Mouse (Mus musculus) layer of hippocampus, adult 2 months (tissue): ENCODE data around the gene Frmd4a. TPM values are rescaled to one million over a fixed set of nuclear protein-coding genes. Genes with fewer than 3 reads are reported as not detected.

Source experiments
- DNase-seq, 2 experiments: peaks; one replicate each; pipeline ENCODE4 v3.0.0; 2022; ENCODE audit warnings: low spot score in 2 of 2
- H3K27ac ChIP-seq: fragments of 200-600 bp; 2 replicates; pipeline ENCODE4 v1.8.1; 2022
- H3K4me3 ChIP-seq: fragments of 200-600 bp; 2 replicates; pipeline ENCODE4 v1.8.1; 2022; ENCODE audit warnings: mild to moderate bottlenecking
- CTCF ChIP-seq: fragments of 200-600 bp; conservative IDR thresholded peaks from 2 replicates; pipeline ENCODE4 v1.8.1; 2022; ENCODE audit warnings: antibody characterized with exemption, mild to moderate bottlenecking, moderate library complexity
- total RNA-seq, 2 experiments: library from RNA; stranded (reverse); gene quantifications; 2 replicates each; pipeline ENCODE4 v1.2.3; 2021

Gene Frmd4a
- total RNA-seq, 2 experiments from 2014 or later = 69.1 to 82.3 TPM

DNA sequence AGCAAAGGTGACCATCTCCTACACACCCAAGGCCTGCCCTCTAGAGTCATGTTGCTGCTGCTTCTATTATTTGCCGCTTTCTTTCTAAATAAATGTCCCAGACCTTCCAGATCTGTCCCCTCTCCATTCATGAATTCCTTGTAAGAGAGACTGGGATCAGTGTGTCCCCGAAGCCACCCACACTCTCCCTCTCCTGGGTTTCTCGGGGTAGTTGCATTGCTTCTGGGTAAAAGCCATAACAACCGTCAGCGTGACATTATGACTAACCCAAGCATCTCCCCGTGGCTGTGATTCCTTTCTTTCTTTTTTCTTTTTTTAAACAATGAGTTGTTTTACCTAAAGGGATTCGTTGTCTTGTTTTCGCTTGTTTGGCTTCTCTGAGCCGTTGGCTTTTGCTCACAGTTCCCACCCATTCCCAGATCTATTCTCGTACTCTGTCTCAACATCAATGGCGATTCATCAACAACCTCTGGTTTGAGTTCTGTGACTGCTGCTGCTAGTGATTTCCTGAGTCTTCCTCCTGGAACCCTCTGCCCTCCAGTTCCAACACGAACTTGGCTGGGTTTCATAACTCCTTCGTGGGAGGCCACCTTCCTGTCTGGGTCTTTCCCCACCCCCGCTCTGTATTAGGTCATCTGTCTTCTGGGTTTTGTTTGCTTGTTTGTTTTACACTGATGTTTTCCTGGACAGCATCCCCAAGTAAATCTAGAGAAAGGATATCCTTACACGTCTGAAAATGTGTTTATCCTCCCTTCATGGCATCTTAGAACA is 483.9 kb downstream of the Frmd4a start:
- no peak overlapping the region for H3K27ac ChIP-seq
- no peak for DNase-seq
- TF ChIP-seq CTCF = no peak
- H3K4me3 ChIP-seq = no peak overlapping the region

DNA sequence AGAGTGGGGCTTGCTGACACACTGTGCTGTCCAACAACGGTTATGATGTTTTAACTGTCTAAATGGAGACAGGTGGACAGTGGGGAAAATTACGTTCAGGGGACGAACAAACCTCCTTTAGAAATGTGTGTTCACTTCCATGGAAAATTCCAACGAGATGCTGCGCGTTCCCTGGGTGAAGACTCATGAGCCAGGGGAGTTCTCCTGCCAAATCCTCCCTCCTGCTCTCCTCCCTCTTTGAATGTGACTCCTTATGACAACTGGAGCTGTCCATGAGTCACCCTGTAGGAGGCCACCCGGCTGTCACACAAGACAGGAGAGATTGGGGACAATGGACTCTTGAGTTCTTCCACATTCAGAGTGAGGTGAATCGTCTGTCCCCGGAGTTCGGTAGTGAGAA is 486.9 kb downstream of the Frmd4a start:
- Histone ChIP-seq H3K27ac (peak overlapping the region; percentile 72), H3K4me3 (no peak overlapping the region)
- DNase-seq = no peak
- no peak for TF ChIP-seq CTCF

DNA sequence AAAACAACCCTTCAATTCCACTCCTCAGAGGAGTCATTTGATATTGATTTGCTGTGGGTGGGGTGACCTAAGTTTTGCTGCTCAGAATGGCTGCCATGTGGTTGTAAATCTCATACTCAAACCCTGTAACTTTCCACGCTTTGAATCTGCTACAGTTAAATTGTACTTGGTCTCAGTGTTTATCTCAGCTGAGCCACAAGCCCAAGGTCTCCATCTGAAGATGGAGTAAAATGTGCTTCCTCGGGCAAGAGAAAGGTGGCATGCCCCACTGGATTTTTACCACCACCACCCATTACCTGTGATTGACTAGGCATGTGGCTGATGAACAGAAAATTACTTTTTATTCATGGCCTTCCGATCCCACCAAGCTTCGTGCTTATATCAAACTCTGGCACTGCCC is 488.2 kb downstream of the Frmd4a start:
- no peak for TF ChIP-seq CTCF
- Histone ChIP-seq H3K27ac (no peak overlapping the region), H3K4me3 (no peak overlapping the region)
- no peak for DNase-seq

DNA sequence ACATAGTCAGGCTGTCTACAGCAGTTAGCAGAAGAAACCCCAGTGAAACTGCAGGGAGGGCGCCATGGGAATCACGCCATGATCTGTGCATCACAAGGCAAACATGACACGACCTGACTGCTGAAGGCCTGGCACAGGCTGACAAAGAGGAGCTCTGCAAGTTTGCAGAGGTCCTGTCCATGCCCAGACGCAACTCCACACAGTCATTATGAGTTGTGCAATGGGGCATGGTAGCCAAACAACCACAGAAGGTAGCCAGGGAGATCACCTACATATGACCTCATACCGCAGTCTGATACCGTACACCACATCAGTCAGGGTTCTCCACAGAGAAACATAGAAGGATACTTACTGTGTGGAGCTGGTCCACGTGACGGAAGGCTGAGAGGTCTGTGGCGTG is 489.1 kb downstream of the Frmd4a start:
- no peak for TF ChIP-seq CTCF
- Histone ChIP-seq H3K27ac (no peak overlapping the region), H3K4me3 (no peak overlapping the region)
- DNase-seq = no peak

DNA sequence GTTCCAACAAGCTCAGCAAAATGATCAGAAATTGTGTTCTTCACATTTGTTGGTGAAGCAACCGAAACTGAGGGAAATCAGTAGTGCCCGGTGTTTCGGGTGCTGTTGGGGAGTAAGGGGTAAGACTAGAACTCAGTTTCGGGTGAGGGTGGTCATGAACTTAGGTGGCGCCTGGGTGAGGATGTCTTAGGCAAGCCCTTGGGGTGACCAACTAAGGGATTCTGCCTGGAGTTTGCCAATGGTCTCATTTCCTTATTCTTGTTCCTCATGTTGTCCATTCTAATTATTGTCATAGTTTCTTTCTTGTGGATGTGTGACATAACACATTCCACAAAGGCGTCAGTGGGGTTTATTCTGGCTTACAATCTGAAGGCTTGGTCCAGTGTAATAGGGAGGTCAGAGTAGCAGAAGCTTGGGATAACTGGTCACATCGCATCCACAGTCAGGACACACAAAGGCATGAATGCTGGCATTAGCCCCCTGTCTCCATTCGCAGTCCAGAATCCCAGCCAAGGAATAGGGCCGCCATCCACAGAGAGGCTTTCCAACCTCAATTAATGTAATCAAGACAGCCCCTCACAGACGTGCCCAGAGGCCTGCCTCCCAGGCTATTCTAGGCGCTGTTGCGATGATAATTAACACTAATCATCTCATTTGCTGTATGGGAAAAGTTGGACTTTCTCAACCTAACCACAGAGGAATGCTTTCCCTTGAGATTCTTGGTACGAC is 490.5 kb downstream of the Frmd4a start:
- TF ChIP-seq CTCF = no peak
- DNase-seq = no peak
- Histone ChIP-seq H3K27ac (0 out of 2 replicates have a peak overlapping the region, but pooled peaks have one; percentile 7), H3K4me3 (no peak overlapping the region)

DNA sequence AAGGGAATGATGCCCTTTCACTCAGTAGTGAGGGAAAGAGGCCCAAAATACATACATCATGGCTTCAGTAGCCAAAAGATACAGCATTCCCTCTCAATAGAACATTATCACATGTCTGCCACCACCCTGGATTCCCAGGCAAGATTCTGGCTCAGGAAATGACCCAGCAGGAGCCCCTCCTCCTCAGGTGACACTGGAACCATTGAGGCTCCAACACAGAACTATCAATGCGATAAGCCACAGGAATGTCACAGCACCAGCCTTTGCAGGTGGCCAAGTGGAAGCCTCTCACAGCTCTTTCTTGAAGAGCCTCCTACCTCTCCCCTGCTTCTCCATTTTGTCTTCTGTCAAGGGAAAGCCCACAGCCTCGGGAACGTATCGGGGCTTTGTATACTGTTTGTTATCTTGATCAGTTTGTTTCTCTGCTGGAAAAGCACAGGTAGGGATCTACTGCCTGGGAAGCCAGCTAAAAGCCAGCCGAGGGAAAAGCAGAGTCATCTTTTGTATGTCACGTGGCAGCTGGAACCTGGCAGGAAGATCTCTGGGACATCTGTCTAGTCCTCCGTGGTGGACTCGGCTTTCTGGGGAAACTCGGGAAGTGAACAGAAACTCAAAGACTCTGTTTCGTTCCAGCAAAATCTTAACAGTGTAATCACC is 491.6 kb downstream of the Frmd4a start:
- Histone ChIP-seq H3K4me3 (no peak overlapping the region), H3K27ac (peak overlapping the region; percentile 52)
- DNase-seq = no peak
- TF ChIP-seq CTCF = no peak

DNA sequence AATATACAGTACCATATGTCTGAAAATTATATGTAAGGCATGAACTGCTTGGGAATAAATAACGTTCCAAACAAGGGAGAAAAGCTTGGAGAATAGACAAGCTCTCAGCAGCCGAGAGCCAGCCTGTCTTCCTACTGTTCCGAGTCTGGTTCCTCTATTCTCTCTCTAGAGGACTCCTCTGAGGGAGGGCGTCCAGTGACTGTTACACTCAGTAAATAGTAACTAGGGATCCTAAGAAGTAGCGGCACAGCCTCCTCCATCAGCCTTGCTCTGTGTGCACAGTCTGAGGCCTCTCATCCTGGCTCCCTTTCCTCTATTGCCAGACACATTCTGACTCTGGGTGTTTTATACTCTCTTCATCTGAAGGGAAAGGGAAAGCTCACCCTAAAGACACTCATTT is 492.2 kb downstream of the Frmd4a start:
- no peak for DNase-seq
- Histone ChIP-seq H3K4me3 (no peak overlapping the region), H3K27ac (peak overlapping the region; percentile 52)
- no peak for TF ChIP-seq CTCF

DNA sequence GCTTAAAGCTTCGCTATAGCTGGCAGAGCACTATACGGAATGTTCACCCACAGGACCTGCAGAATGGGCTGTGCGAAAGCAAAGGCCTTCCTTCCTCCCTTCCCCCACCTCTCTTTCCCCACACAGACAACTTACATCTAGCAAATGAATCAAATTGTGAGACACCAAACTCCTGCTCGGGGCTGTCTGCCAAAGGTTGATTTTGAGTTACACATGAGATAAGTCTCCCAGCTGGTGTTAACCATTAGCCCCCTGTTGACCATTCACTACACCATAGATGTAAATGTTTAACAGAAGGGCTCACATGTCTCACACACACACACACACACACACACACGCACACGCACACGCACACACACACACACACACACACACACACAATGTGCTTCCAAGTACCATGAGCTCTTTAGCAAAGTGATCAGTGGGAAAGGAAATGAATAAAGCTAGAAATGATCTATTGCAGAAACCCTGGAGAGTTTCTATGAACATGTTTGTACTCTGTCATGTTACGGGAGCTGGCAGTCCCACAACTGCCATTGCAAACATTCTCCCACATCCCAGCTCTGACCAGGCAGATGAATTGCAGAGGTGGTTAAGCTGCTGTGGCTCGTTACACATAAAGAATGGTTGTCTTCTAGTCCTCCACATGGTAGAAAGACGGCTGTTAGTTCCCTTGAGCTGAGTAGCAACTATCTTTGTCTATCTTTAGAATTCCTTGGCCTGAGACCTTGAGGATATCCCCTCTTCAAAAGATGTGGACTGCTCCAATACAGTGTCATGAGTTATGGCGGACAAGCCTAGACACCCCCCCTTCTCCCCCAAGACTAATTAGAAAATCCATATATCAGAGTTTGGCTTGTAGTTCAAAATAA is 492.9 kb downstream of the Frmd4a start:
- Histone ChIP-seq H3K27ac (peak overlapping the region; percentile 52; the same call in 1 of the 2 replicates), H3K4me3 (no peak overlapping the region)
- TF ChIP-seq CTCF = no peak

DNA sequence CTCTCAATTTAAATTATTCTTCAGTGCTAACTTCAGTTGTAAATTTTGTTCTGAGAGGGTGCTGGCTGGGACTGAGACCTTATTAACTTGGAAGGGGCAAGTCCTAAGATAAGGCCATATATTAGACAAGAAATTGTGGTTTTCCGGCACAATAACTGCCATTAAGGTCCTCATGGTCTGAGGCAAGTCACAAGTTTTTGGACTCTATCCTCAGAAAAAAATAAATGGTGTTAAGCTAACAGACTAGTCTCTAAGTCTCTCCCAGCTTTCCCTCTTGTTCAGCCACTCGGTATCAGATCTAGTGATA is 493.5 kb downstream of the Frmd4a start:
- no peak for TF ChIP-seq CTCF

More for the DNA sequence above, 492.9 kb downstream of the Frmd4a start:
- no peak for DNase-seq

DNA sequence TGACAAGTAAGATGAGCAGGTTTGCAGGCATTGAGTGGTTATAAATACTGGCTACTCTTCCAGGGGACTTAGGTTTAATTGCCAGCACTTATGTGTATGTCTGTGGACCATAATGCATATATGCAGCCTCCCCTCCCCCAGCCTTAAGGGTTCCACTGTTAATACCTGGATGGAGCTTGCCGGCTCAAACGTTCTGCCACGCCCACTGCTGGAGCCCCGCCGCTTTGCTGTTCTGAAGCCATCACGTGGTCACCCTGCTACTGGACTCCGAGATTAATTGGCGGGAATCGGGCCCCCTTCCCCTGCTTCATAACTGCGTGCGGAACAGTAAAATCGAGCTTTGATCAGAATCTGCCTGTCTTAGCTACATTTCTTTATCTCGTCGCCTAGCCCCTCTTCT is 495.1 kb downstream of the Frmd4a start:
- no peak for DNase-seq
- Histone ChIP-seq H3K27ac (no peak overlapping the region), H3K4me3 (no peak overlapping the region)
- no peak for TF ChIP-seq CTCF

More for the DNA sequence above, 493.5 kb downstream of the Frmd4a start:
- DNase-seq = no peak
- H3K27ac ChIP-seq = no peak overlapping the region
- no peak overlapping the region for H3K4me3 ChIP-seq

DNA sequence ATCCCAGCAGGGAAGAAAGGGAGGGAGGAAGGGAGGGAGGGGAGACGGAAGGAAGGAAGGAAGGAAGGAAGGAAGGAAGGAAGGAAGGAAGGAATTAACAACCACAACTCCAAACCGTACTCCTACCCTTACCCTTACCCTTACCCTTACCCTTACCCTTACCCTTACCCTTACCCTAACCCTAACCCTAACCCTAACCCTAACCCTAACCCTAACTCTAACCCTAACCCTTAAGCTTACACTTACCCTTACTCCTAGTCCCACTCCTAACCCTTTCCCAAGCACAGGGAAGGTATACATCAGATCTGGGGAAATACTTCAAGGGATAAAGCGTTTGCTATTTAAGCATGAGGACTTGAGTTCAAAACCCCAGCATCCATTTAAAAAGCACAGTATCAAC is 498.4 kb downstream of the Frmd4a start:
- Histone ChIP-seq H3K4me3 (no peak overlapping the region), H3K27ac (0 out of 2 replicates have a peak overlapping the region, but pooled peaks have one; percentile 55)
- DNase-seq = no peak
- no peak for TF ChIP-seq CTCF

DNA sequence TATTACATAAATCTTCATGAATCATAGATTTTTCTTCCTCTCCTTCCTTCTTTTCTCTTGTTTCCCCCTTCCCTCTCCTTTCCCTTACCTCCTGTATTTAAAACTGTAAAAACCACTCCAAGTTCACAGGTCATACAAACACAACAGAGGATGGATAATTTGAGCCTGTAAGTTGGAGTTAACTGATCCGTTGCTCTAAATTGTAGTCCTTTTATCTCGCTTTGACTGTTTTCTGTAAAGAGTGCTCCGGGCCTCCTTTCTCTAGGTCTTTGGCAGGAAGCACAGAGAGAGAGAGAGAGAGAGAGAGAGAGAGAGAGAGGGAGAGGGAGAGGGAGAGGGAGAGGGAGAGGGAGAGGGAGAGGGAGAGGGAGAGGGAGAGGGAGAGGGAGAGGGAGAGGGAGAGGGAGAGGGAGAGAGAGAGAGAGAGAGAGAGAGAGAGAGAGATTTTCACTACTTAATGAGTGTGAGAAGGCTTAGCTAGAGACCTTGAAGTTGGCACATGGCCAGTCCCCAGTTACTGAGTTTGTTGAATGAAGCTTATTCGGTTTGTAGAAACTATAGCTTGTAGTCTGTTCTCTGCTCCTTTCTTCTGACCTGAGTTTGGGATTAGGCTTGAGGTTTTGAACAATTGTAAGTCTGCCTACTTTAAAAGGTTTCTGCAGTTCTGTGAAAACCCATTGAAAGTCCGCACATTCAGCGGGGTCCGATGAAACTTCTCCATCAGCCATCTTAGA is 499.5 kb downstream of the Frmd4a start:
- no peak for DNase-seq
- no peak for TF ChIP-seq CTCF
- Histone ChIP-seq H3K4me3 (0 out of 2 replicates have a peak overlapping the region, but pooled peaks have one; percentile 6), H3K27ac (peak overlapping the region; percentile 55; the same call in 1 of the 2 replicates)
